Mouse (Mus musculus) brain, embryonic 14.5 days (tissue): ENCODE results near the gene Wdr45.

Source experiments
- CTCF ChIP-seq: fragments of 200-500 bp; IDR thresholded peaks from 2 replicates; pipeline ENCODE4 v1.5.1; 2012; ENCODE audit warnings: inconsistent platforms, mild to moderate bottlenecking, moderate library complexity, borderline replicate concordance; ENCODE audit not compliant: insufficient read depth, insufficient read length; ENCODE audit errors: extremely low read depth
- POLR2A ChIP-seq: fragments of 200-500 bp; IDR thresholded peaks from 2 replicates; pipeline ENCODE4 v1.6.1; 2012; ENCODE audit warnings: mild to moderate bottlenecking, inconsistent platforms, borderline replicate concordance; ENCODE audit not compliant: poor library complexity, insufficient read depth, insufficient read length, severe bottlenecking; ENCODE audit errors: extremely low read depth

DNA sequence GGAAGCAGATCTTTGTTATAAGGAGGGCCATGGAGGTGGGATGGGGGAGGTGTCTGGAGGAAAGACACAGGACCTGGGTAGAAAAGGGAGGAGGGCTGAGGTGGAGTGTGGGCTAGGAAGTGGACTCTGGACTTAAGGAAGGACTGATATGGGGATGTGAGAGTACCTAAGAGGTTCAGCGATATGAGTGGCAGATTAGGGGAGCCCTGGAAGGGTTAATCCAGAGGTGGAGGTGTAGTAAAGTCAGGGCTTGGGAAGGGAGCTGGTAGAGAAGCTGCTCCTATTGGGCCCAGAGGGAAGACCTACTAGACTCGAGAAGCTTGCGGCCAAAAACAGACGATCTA is 14.8 kb downstream of the Wdr45 start:
- TF ChIP-seq POLR2A (no peak), CTCF (no peak)
